Mouse (Mus musculus): Measurements from ENCODE around the gene Rgs7. TPM values are rescaled to one million over a fixed set of nuclear protein-coding genes. Genes with fewer than 3 reads are reported as not detected.
A peak's percentile ranks its signal among the peaks of the same experiment; 100 is the strongest.

Gene Rgs7
- polyA plus RNA-seq, 1 experiment from 2014 or later: not detected

DNA sequence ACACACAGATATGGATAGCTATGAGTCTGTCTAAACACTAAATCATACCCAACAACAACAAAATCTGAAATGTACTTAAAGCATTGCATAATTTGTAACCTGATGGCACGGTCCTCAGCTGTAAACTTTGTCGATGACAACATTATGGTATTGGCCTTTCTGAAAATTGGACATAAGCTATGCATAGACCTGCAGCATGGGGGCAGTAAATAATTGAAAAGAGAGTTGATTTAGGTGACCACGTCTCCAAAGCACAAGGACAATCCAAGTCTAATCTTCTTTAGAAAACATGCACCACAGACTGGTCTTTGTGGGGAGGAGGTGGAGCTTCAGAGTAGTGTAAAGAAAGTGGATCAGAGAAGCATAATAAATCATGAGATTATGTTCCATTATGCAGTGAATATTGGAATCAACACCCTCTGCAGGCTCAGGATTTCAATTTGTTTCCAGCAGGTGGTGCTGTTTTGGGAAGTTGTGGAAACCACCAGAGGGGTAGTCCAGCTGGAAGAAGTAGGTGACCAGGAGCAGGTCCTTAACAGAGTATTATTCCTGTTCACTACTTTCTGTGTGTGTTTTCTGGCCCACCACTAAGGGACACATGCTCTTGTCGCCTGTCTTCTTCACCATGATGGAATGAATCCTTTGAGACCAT is 373.3 kb downstream of the Rgs7 start:
- H3K4me2 ChIP-seq (ENCODE audit: low read depth, low read length): no peak overlapping the region
- H3K9ac ChIP-seq (ENCODE audit: low read depth, low read length): no peak overlapping the region
- H3K4me1 ChIP-seq (ENCODE audit: control insufficient read depth, low read depth, low read length): no peaks in the 10 kb centered on the region
- no peak overlapping the region for H3K27ac ChIP-seq (ENCODE audit: low read length)
- H3K9me3 ChIP-seq (replicated peaks; ENCODE audit: control insufficient read depth, low read length): no peaks in the 10 kb centered on the region
- no peak for ATAC-seq (ENCODE audit: low read depth)
- WGBS (ENCODE audit: insufficient replicate concordance): 52% methylated on average over 4 of the region's 4 CpGs
- H3K27me3 ChIP-seq (ENCODE audit: control insufficient read depth, insufficient read depth, low read depth, low read length): no peaks in the 10 kb centered on the region
- H3K4me3 ChIP-seq (ENCODE audit: low read depth, low read length): no peak overlapping the region
- H3K36me3 ChIP-seq (ENCODE audit: control insufficient read depth, insufficient read depth): no peaks in the 10 kb centered on the region

DNA sequence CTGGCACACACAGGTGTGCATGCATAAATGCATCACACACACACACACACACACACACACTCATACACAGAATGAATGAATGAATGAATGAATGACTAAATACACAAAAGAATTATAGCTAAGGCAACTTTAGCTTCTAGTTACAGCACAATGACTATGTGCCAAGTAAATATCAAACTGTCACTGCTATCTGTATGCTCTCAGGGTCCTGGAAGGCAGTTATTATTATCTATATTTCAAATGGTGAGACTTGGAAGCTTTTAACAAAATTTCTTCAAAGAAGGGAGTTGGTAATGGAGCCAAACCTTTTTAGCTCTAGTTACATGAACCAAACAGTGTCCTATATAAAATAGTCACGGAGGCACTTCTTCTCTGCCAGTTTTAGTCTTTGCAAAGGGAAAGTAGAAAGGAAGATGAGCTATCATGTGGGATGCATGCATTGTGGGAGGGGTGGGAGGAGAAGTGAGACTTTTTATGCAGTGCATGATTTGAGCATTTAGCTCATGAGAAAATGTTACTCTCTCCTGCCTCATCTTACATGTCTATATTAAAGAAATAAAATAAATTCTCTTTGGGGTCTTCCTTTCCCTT is 383.9 kb downstream of the Rgs7 start:
- Histone ChIP-seq H3K9ac (ENCODE audit: low read depth, low read length) (no peak overlapping the region), H3K4me1 (ENCODE audit: control insufficient read depth, low read depth, low read length) (no peaks in the 10 kb centered on the region; the same call in 1 of the 2 replicates), H3K4me3 (ENCODE audit: low read depth, low read length) (no peak overlapping the region), H3K27me3 (ENCODE audit: control insufficient read depth, insufficient read depth, low read depth, low read length) (no peaks in the 10 kb centered on the region), H3K9me3 (replicated peaks; ENCODE audit: control insufficient read depth, low read length) (no peaks in the 10 kb centered on the region), H3K4me2 (ENCODE audit: low read depth, low read length) (no peak overlapping the region), H3K27ac (ENCODE audit: low read length) (no peak overlapping the region), H3K36me3 (ENCODE audit: control insufficient read depth, insufficient read depth) (no peaks in the 10 kb centered on the region)
- ATAC-seq (ENCODE audit: low read depth): no peak
- 63% methylated on average over 1 of the region's 1 CpGs for WGBS (ENCODE audit: insufficient replicate concordance)

DNA sequence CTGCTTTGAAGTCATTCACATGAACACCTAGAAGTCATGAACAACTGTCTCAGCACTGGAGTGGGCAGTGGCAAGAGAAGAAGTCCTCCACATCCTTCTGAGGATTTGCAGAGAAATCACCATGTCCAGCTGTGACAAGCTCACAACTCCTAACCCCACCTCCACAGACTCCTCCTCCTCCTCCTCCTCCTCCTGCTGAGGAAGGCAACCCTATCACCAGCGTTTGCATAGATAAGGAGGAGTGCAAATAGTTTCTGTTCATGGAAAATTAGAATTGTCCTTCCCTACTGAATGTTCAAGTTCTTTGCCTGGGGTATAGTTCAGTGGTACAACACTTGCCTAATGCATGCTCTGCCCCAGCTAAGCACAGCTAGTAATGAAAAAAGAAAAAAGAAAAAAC is 386.0 kb downstream of the Rgs7 start:
- H3K27ac ChIP-seq (ENCODE audit: low read length): no peak overlapping the region
- H3K27me3 ChIP-seq (ENCODE audit: control insufficient read depth, insufficient read depth, low read depth, low read length): no peaks in the 10 kb centered on the region
- 23% methylated on average over 1 of the region's 1 CpGs for WGBS (ENCODE audit: insufficient replicate concordance)
- H3K4me2 ChIP-seq (ENCODE audit: low read depth, low read length): no peak overlapping the region
- H3K9me3 ChIP-seq (replicated peaks; ENCODE audit: control insufficient read depth, low read length): no peaks in the 10 kb centered on the region
- H3K4me3 ChIP-seq (ENCODE audit: low read depth, low read length): no peak overlapping the region
- peak; percentile 78 for ATAC-seq (ENCODE audit: low read depth)
- H3K4me1 ChIP-seq (ENCODE audit: control insufficient read depth, low read depth, low read length): no peaks in the 10 kb centered on the region; the same call in 1 of the 2 replicates
- no peaks in the 10 kb centered on the region for H3K36me3 ChIP-seq (ENCODE audit: control insufficient read depth, insufficient read depth)
- no peak overlapping the region for H3K9ac ChIP-seq (ENCODE audit: low read depth, low read length)

DNA sequence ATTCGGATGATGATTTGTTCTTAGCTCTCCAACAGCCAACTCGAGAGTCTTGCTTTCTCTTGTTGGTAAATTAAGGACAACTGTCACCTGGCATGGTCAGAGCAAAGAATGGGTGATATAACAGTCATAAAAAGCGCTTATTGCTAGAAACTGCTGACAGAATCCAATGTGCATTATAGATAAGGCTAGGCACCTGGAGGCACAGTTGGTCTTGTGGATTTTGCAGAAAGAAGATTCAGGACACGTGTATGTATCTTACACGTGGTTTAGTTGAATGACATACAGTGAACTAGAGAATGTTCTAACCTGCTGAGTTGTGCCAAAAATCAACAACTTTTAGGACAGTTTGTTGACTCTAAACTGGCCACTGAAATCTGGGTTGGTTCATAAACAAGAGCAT is 386.9 kb downstream of the Rgs7 start:
- Histone ChIP-seq H3K27me3 (ENCODE audit: control insufficient read depth, insufficient read depth, low read depth, low read length) (no peaks in the 10 kb centered on the region), H3K36me3 (ENCODE audit: control insufficient read depth, insufficient read depth) (no peaks in the 10 kb centered on the region), H3K4me1 (ENCODE audit: control insufficient read depth, low read depth, low read length) (no peaks in the 10 kb centered on the region; the same call in 1 of the 2 replicates), H3K9ac (ENCODE audit: low read depth, low read length) (no peak overlapping the region), H3K4me3 (ENCODE audit: low read depth, low read length) (no peak overlapping the region), H3K4me2 (ENCODE audit: low read depth, low read length) (no peak overlapping the region), H3K27ac (ENCODE audit: low read length) (no peak overlapping the region), H3K9me3 (replicated peaks; ENCODE audit: control insufficient read depth, low read length) (no peaks in the 10 kb centered on the region)
- ATAC-seq (ENCODE audit: low read depth): no peak
- 36% methylated on average over 5 of the region's 5 CpGs for WGBS (ENCODE audit: insufficient replicate concordance)

DNA sequence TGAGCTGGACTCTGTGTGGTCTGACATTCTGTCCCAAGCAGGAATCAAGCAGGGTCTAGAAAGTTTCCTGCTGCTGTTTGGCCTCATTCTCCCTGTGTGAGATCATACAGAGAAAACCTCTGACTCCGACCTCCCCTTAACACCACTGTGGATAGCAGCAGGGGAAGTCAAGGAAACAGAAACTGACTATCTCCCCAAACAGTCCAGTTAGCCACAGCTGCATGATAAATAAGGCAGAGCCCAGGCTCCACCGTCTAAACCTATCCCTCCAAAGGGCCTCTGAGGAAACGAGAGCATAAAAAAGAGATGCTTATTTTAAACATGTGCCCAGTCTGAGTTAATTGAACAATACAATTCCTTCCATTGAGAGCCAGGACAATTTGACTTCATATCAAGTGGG is 395.3 kb downstream of the Rgs7 start:
- Histone ChIP-seq H3K4me3 (ENCODE audit: low read depth, low read length) (no peak overlapping the region), H3K9me3 (replicated peaks; ENCODE audit: control insufficient read depth, low read length) (no peaks in the 10 kb centered on the region), H3K27me3 (ENCODE audit: control insufficient read depth, insufficient read depth, low read depth, low read length) (no peaks in the 10 kb centered on the region), H3K9ac (ENCODE audit: low read depth, low read length) (no peak overlapping the region), H3K27ac (ENCODE audit: low read length) (no peak overlapping the region), H3K4me1 (ENCODE audit: control insufficient read depth, low read depth, low read length) (no peaks in the 10 kb centered on the region), H3K4me2 (ENCODE audit: low read depth, low read length) (no peak overlapping the region), H3K36me3 (ENCODE audit: control insufficient read depth, insufficient read depth) (no peaks in the 10 kb centered on the region)
- ATAC-seq (ENCODE audit: low read depth): no peak
- WGBS (ENCODE audit: insufficient replicate concordance): 28% methylated on average over 3 of the region's 3 CpGs

DNA sequence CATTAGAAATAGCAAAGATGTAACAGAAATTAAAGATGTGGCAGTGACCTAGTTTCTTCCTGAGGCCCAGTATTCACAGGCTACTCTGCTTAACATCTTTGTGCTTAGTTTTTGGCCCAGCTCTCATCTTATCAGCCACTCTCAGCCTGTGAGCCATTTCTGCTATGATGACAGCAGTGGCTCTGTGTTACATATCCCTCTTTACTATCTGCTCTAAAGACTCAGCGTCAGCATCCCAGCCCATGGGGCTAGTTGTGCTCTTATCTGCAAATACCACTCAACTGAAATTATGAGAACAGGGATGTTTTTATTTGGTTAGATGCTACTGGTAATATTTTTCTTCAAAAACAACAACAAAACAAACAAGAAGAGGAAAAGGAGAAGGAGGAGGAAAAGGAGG is 410.2 kb downstream of the Rgs7 start:
- H3K9ac ChIP-seq (ENCODE audit: low read depth, low read length): no peak overlapping the region
- ATAC-seq (ENCODE audit: low read depth): peak; percentile 100
- H3K4me2 ChIP-seq (ENCODE audit: low read depth, low read length): 0 out of 2 replicates have a peak overlapping the region, but pooled peaks have one; percentile 8
- no peaks in the 10 kb centered on the region; the same call in 1 of the 2 replicates for H3K9me3 ChIP-seq (replicated peaks; ENCODE audit: control insufficient read depth, low read length)
- H3K27me3 ChIP-seq (ENCODE audit: control insufficient read depth, insufficient read depth, low read depth, low read length): no peaks in the 10 kb centered on the region
- WGBS (ENCODE audit: insufficient replicate concordance): 33% methylated on average over 1 of the region's 1 CpGs
- H3K4me3 ChIP-seq (ENCODE audit: low read depth, low read length): no peak overlapping the region
- no peaks in the 10 kb centered on the region for H3K4me1 ChIP-seq (ENCODE audit: control insufficient read depth, low read depth, low read length)
- peak overlapping the region; percentile 85 for H3K27ac ChIP-seq (ENCODE audit: low read length)
- H3K36me3 ChIP-seq (ENCODE audit: control insufficient read depth, insufficient read depth): no peaks in the 10 kb centered on the region

DNA sequence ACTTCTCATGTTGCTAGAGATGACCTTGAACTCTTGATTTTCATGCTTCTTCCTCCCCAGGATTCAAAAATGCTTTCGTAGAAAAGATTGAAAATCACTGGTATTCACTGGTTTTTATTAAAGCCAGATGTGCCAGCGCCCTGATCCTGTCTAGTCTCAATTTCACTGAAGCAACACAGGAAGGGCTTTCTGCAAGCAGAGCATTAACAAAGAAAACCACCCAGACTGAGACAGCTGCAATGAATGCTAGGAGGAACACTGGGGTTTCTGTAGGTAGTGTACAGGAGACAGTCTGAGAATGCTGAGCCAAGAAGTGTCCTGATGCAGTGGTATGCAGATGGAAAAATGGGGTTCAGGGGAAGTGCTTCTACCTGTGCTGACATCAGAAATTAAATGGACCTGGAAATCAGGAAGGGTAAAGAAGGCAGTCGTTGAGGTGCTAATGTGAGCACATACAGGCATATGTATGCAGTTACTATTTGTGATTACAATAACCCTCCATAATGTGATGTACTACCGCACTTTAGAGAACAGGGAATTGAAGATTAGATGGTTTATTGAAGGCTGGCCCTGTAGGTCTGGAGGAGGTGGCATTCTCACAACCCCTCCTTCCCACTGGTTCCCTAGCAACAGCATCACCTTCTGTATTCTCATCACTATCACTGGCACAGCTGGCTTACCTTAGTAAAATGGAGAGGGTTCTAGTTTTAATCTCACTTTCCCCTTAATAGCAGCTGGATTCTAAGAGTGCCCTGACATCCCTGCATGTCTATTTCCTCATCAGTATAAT is 412.3 kb downstream of the Rgs7 start:
- Histone ChIP-seq H3K4me3 (ENCODE audit: low read depth, low read length) (no peak overlapping the region), H3K27me3 (ENCODE audit: control insufficient read depth, insufficient read depth, low read depth, low read length) (no peaks in the 10 kb centered on the region), H3K4me1 (ENCODE audit: control insufficient read depth, low read depth, low read length) (no peaks in the 10 kb centered on the region), H3K36me3 (ENCODE audit: control insufficient read depth, insufficient read depth) (no peaks in the 10 kb centered on the region), H3K4me2 (ENCODE audit: low read depth, low read length) (no peak overlapping the region), H3K9ac (ENCODE audit: low read depth, low read length) (no peak overlapping the region), H3K9me3 (replicated peaks; ENCODE audit: control insufficient read depth, low read length) (no peaks in the 10 kb centered on the region; the same call in 1 of the 2 replicates), H3K27ac (ENCODE audit: low read length) (no peak overlapping the region)
- ATAC-seq (ENCODE audit: low read depth): no peak
- 69% methylated on average over 4 of the region's 4 CpGs for WGBS (ENCODE audit: insufficient replicate concordance)

DNA sequence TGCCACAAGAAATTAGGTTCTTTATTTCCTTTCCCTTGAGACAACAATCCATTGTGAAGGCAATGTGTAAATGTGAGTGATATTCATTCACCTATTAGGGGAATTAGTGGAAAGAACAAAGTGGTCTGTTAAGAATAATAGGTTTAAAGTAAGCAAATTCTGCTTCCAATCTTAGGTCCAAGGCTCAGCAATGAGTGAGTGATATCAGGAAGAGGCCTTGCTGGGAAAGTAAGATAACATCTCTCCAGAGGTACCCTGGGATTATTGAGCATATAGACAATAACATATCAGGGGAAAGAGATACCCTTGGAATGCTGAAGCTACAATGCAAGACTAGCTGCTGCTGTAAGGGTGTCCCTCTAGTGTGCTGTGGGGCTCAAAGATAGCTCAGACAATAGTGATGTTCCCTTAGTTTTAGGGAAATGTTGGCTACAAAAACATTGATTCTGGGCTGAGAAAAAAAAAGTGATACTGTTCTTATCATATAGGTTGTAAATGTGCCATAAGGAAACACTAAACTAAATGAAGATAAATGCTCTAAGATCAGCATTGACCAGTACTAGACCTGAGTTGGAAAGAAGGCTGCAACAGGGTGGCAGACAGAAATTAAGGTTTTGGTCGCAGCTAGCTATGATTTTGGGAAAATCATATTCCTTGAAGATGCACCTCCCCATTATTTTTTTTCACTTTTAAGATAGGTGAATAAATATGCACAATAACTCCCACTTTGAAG is 418.6 kb downstream of the Rgs7 start:
- no peak overlapping the region for H3K9ac ChIP-seq (ENCODE audit: low read depth, low read length)
- no peak for ATAC-seq (ENCODE audit: low read depth)
- H3K4me1 ChIP-seq (ENCODE audit: control insufficient read depth, low read depth, low read length): no peaks in the 10 kb centered on the region
- H3K36me3 ChIP-seq (ENCODE audit: control insufficient read depth, insufficient read depth): no peaks in the 10 kb centered on the region
- 63% methylated on average over 1 of the region's 1 CpGs for WGBS (ENCODE audit: insufficient replicate concordance)
- H3K27me3 ChIP-seq (ENCODE audit: control insufficient read depth, insufficient read depth, low read depth, low read length): no peaks in the 10 kb centered on the region
- H3K4me2 ChIP-seq (ENCODE audit: low read depth, low read length): no peak overlapping the region
- no peak overlapping the region for H3K27ac ChIP-seq (ENCODE audit: low read length)
- no peaks in the 10 kb centered on the region for H3K9me3 ChIP-seq (replicated peaks; ENCODE audit: control insufficient read depth, low read length)
- H3K4me3 ChIP-seq (ENCODE audit: low read depth, low read length): no peak overlapping the region
